Mouse (Mus musculus) CH12.LX (cell line): Measurements from ENCODE around the gene Hcls1.

Experiments used
- CTCF ChIP-seq, 2 experiments: IDR thresholded peaks in 1 of 2; conservative IDR thresholded peaks in 1 of 2; 2 replicates each; pipeline ENCODE4 v1.5.1; 2011 to 2012; ENCODE audit warnings: low read depth in 2 of 2, low read length in 2 of 2, improper control_type of control experiment in 1 of 2, inconsistent platforms in 1 of 2, mild to moderate bottlenecking in 1 of 2, moderate library complexity in 1 of 2
- HCFC1 ChIP-seq: IDR thresholded peaks from 2 replicates; pipeline ENCODE4 v1.6.1; 2012; ENCODE audit warnings: low read depth, mild to moderate bottlenecking, inconsistent platforms, low read length, improper control_type of control experiment
- IRF4 ChIP-seq: IDR thresholded peaks from 2 replicates; pipeline ENCODE4 v1.6.1; 2014; ENCODE audit warnings: low read depth, mild to moderate bottlenecking, inconsistent platforms, low read length, improper control_type of control experiment
- POLR2A ChIP-seq: IDR thresholded peaks from 2 replicates; pipeline ENCODE4 v1.6.1; 2011; ENCODE audit warnings: low read depth, mild to moderate bottlenecking, improper control_type of control experiment, low read length
- SIN3A ChIP-seq: IDR thresholded peaks from 2 replicates; pipeline ENCODE4 v1.6.1; 2012; ENCODE audit warnings: low read length, improper control_type of control experiment, inconsistent platforms
- UBTF ChIP-seq: IDR thresholded peaks from 2 replicates; pipeline ENCODE4 v1.6.1; 2012; ENCODE audit warnings: low read depth, mild to moderate bottlenecking, inconsistent platforms, low read length, improper control_type of control experiment, moderate library complexity
- ZC3H11A ChIP-seq: IDR thresholded peaks from 2 replicates; pipeline ENCODE4 v1.6.1; 2012; ENCODE audit warnings: low read depth, mild to moderate bottlenecking, inconsistent platforms, low read length, improper control_type of control experiment

DNA sequence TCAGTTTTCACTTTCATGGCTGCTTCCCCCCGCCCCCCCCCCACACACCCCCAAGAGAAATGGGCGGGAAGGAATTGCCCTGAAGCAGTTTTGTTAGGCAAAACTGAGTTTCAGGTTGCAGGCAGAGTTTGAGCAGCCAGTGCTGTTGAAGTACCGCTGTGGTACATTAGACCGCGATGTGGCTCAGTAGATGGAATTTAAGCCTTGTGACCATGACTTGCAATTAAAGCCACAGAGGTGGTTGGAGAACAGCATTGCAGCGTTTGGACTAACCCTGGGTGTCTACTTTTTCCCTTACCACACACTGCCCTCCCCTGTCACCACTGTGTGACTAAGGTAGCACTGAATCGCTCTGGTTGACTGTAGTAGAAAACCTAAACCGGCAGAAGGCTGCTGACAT lies 54.7 kb downstream of the Hcls1 start:
- peak in 1 of 2 experiments; percentile 60; a peak in 2 of 4 replicates for TF ChIP-seq CTCF (conservative IDR thresholded peaks at IDR 0.05 in 1 of 2, IDR thresholded peaks at IDR 0.05 in 1 of 2; ENCODE audit: low read depth in 2 of 2, low read length in 2 of 2)
- TF ChIP-seq HCFC1, result peak; percentile 49
- TF ChIP-seq UBTF, result peak; percentile 26; the same call in 1 of the 2 replicates
- TF ChIP-seq ZC3H11A, result no peak
- peak; percentile 65 for TF ChIP-seq POLR2A
- TF ChIP-seq SIN3A, result peak; percentile 54; the same call in 1 of the 2 replicates
- peak; percentile 81 for TF ChIP-seq IRF4
